In the genomic region with DNA sequence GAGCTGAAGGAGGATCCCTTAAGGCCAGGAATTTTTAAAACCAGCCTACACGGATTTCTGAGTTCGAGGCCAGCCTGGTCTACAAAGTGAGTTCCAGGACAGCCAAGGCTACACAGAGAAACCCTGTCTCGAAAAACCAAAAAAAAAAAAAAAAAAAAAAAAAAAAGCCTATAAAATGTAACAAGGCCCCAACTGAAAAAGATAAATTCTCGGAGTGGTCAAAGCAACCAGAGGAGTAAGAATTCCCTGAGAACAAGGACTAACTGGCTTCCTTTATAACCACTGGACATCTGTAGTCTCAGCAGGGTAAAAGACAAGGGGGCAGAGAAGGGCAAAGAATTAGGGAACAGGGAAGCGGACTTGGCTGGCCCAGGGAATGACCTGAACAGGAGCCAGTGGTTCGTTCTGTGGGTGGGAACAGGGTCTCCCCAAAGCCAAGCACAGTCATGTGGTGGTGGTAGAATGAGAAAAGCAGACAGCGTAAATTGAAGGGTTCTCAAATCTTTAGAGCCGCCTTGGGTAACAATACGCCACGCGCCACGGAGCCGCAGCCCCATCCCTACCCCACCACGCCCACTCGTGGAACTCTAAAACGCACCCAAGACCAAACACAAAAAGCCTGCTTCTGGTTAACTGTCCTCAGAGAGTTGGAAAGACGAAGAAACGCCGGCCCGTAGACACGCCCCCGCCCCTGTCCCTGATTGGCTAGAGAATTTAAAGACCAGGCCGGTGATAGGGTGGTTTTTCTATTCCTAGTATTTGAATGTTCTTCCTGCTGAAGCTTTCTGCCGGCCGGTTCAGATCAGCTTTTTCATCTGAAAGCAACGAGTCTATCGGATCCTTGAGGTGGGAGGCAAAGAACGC, we compare ENCODE assay signal across 8 mouse cellular contexts. TPM values are rescaled to one million over a fixed set of nuclear protein-coding genes. Genes with fewer than 3 reads are reported as not detected.
DNase-seq lines count a peak whose midpoint lies in the region; ATAC-seq and TF ChIP-seq lines count a peak whose summit lies in the region.

A gene (plus strand): TSS at position 755 of the 864 bp plus-strand sequence.

- peak within 1 kb of the TSS; percentile 74 for H3K4me3 ChIP-seq in forebrain, embryonic 11.5 days (ENCODE audit: low read depth, low read length)
- H3K4me3 ChIP-seq in heart, embryonic 16.5 days (ENCODE audit: low read length): peak within 1 kb of the TSS; percentile 70
- peak within 1 kb of the TSS; percentile 61 for H3K4me3 ChIP-seq in lung, embryonic 14.5 days (ENCODE audit: low read depth, low read length)
- H3K4me3 ChIP-seq in thymus, adult 2 months (ENCODE audit: control insufficient read depth, insufficient read depth, low read length): peak within 1 kb of the TSS; percentile 50

- H3K27ac ChIP-seq in forebrain, embryonic 11.5 days (ENCODE audit: low read depth, low read length): peak within 1 kb of the TSS; percentile 66
- peak within 1 kb of the TSS; percentile 71 for H3K27ac ChIP-seq in heart, embryonic 16.5 days (ENCODE audit: low read length)
- H3K27ac ChIP-seq in lung, embryonic 14.5 days (ENCODE audit: low read depth): peak within 1 kb of the TSS; percentile 81
- H3K27ac ChIP-seq in thymus, adult 2 months (ENCODE audit: control insufficient read depth, insufficient read depth, low read length): no peak within 1 kb of the TSS

- peak within 1 kb of the TSS; percentile 96 for H3K4me2 ChIP-seq in forebrain, embryonic 11.5 days (ENCODE audit: low read depth, low read length, severe bottlenecking)
- peak within 1 kb of the TSS; percentile 93 for H3K4me2 ChIP-seq in heart, embryonic 16.5 days (ENCODE audit: low read depth, low read length)
- peak within 1 kb of the TSS; percentile 91 for H3K4me2 ChIP-seq in lung, embryonic 14.5 days

- ATAC-seq in CD4-positive, CD25-positive, alpha-beta regulatory T cell, adult 4 months: peak; percentile 90
- ATAC-seq in forebrain, embryonic 11.5 days (replicated peaks; ENCODE audit: low FRiP score): peak; percentile 90
- peak; percentile 73 for ATAC-seq in heart, embryonic 16.5 days (replicated peaks; ENCODE audit: extremely low read depth, insufficient read depth, low FRiP score)
- ATAC-seq in lung, embryonic 14.5 days (ENCODE audit: insufficient read depth): peak; percentile 92
- peak; percentile 82 for ATAC-seq in neutrophil, adult 5-6 weeks (ENCODE audit: extremely low read depth, insufficient number of reproducible peaks, low FRiP score, poor library complexity, severe bottlenecking)

- no peak for TF ChIP-seq CTCF in lung, embryonic 14.5 days (IDR thresholded peaks at IDR 0.05; ENCODE audit: low read depth)
- no peak for TF ChIP-seq CTCF in thymus, adult 2 months (IDR thresholded peaks at IDR 0.05; ENCODE audit: borderline replicate concordance, control insufficient read depth, extremely low read depth, insufficient read depth, low read length, poor library complexity)

- peaks cover 10% of the 10 kb centered on the region for H3K4me1 ChIP-seq in forebrain, embryonic 11.5 days (replicated peaks; ENCODE audit: control insufficient read depth, insufficient read depth, low read length)
- H3K4me1 ChIP-seq in heart, embryonic 16.5 days (ENCODE audit: control insufficient read depth, insufficient read depth, low read length): peaks cover 16% of the 10 kb centered on the region
- H3K4me1 ChIP-seq in lung, embryonic 14.5 days (ENCODE audit: insufficient read depth): peaks cover 9% of the 10 kb centered on the region
- peaks cover 26% of the 10 kb centered on the region for H3K4me1 ChIP-seq in thymus, adult 2 months (replicated peaks; ENCODE audit: control insufficient read depth, insufficient read depth, low read length)

- peak; percentile 40; the same call in 1 of the 2 replicates for TF ChIP-seq POLR2A in thymus, adult 2 months (IDR thresholded peaks at IDR 0.05; ENCODE audit: control insufficient read depth, extremely low read depth, insufficient read depth, low read length, poor library complexity)

- DNase-seq in adrenal gland, postnatal 36 days: peak; percentile 89 to 92
- DNase-seq in forebrain, embryonic 11.5 days (ENCODE audit: low spot score): peak; percentile 91
- DNase-seq in kidney, postnatal 25 days: peak; percentile 91
- DNase-seq in lung, embryonic 14.5 days: peak; percentile 93
- peak; percentile 87 for DNase-seq in thymus, adult 2 months

- H3K27me3 ChIP-seq in forebrain, embryonic 11.5 days (ENCODE audit: control insufficient read depth, insufficient read depth, low read length): no peaks in the 10 kb centered on the region
- no peaks in the 10 kb centered on the region for H3K27me3 ChIP-seq in heart, embryonic 16.5 days (ENCODE audit: control insufficient read depth, insufficient read depth, low read length)
- H3K27me3 ChIP-seq in lung, embryonic 14.5 days (ENCODE audit: insufficient read depth, low read length): no peaks in the 10 kb centered on the region
- H3K27me3 ChIP-seq in thymus, adult 2 months (ENCODE audit: control insufficient read depth, insufficient read depth, low read length): no peaks in the 10 kb centered on the region

- WGBS in forebrain, embryonic 11.5 days: 11% methylated on average over 28 of the region's 28 CpGs
- 8% methylated on average over 28 of the region's 28 CpGs for WGBS in heart, embryonic 16.5 days
- 9% methylated on average over 28 of the region's 28 CpGs for WGBS in lung, embryonic 14.5 days
- WGBS in thymus, adult 2 months: 13% methylated on average over 28 of the region's 28 CpGs

- peak within 1 kb of the TSS; percentile 77 for H3K9ac ChIP-seq in forebrain, embryonic 11.5 days (ENCODE audit: low read length)
- peak within 1 kb of the TSS; percentile 73 for H3K9ac ChIP-seq in heart, embryonic 16.5 days (ENCODE audit: low read length)
- H3K9ac ChIP-seq in lung, embryonic 14.5 days: peak within 1 kb of the TSS; percentile 63

- no peaks in the 10 kb centered on the region for H3K9me3 ChIP-seq in forebrain, embryonic 11.5 days (ENCODE audit: control insufficient read depth, low read length)
- no peaks in the 10 kb centered on the region for H3K9me3 ChIP-seq in heart, embryonic 16.5 days (replicated peaks; ENCODE audit: control insufficient read depth, low read length)
- no peaks in the 10 kb centered on the region for H3K9me3 ChIP-seq in lung, embryonic 14.5 days (ENCODE audit: low read depth, low read length)

- no peaks in the 10 kb centered on the region; the same call in 1 of the 2 replicates for H3K36me3 ChIP-seq in forebrain, embryonic 11.5 days (ENCODE audit: control insufficient read depth, insufficient read depth, low read length)
- H3K36me3 ChIP-seq in heart, embryonic 16.5 days (ENCODE audit: control insufficient read depth, insufficient read depth): peaks cover 5% of the 10 kb centered on the region
- peaks cover 25% of the 10 kb centered on the region for H3K36me3 ChIP-seq in lung, embryonic 14.5 days (ENCODE audit: insufficient read depth)
- no peaks in the 10 kb centered on the region for H3K36me3 ChIP-seq in thymus, adult 2 months (ENCODE audit: control insufficient read depth, insufficient read depth, low read length)

RNA-seq across cellular contexts. Expression of the gene that starts here (rescaled TPM):
- polyA plus RNA-seq in CD4-positive, CD25-positive, alpha-beta regulatory T cell, adult 4 months (2017; shearing (Covaris generic)): 1 to 10 TPM in 1 of 2 experiments, under 1 TPM in 1; 0.73 to 1.1 TPM
- under 1 TPM; 0.46 to 0.92 TPM for total RNA-seq in adrenal gland, postnatal 36 days (2021)
- 26.2 and 31.8 TPM in 2 replicates for polyA plus RNA-seq in forebrain, embryonic 11.5 days (2014; fragmentation: Nextera tagmentation; extraction: Ambion mirVana)
- 11.9 and 13.9 TPM in 2 replicates for polyA plus RNA-seq in heart, embryonic 16.5 days (2015; fragmentation: Nextera tagmentation; extraction: Ambion mirVana)
- 16.1 and 18.4 TPM in 2 replicates for polyA plus RNA-seq in lung, embryonic 14.5 days (2014; fragmentation: Nextera tagmentation; extraction: Ambion mirVana)
- not detected in 2 replicates for total RNA-seq in neutrophil, adult 5-6 weeks (2017)
- polyA plus RNA-seq in thymus, adult 2 months (2012; rRNA removed): 37.5 and 55.4 TPM in 2 replicates

Comparison
In these comparisons a context has a peak if more than half of its experiments do, and no peak if none do; other contexts are left out.
1. Peak in DNase-seq in adrenal gland, postnatal 36 days; RNA of the gene not detected or under 1 TPM.
2. Peak in ATAC-seq in neutrophil, adult 5-6 weeks; RNA of the gene not detected or under 1 TPM.